Comparison of ENCODE assay signal across 8 mouse cellular contexts in the genomic region with DNA sequence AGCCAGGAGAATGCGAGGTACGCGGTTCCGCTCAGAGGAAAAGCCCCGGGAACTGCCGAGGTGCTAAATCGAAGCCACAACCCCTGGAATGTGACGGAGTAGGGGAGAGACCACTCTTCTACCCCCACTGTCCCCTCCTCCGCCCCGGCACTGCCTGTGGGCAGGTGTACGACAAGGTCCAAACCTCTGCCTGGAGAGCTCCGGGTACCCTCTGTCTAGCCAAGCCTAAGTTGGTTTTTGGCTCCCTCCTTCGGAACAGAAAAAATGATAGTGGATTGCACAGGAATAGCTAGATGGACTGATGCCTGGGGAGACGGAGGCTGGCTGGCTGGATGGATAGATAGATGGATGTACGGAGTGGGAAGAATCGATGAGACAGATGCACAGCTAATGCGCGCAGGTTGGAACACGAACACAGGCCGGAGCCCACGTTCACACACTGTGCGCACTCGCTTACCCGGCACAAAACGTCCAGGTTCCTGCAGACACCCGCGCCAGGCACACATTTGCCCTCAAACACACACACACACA. TPM values are rescaled to one million over a fixed set of nuclear protein-coding genes. Genes with fewer than 3 reads are reported as not detected.
DNase-seq lines count a peak whose midpoint lies in the region; ATAC-seq and TF ChIP-seq lines count a peak whose summit lies in the region.

No protein-coding gene starts in this region.

- peak; percentile 38 to 57 for DNase-seq in cerebellum, postnatal 14 days
- no peak for DNase-seq in cerebellum, adult 18-20 months
- peak; percentile 76 for DNase-seq in hindbrain, embryonic 10.5 days (ENCODE audit: low spot score)
- peak; percentile 65 to 67 for DNase-seq in layer of hippocampus, adult 8-10 months (ENCODE audit: low spot score in 2 of 2)
- peak; percentile 20 for DNase-seq in liver, postnatal 0 days
- DNase-seq in ovary, adult 18-20 months (ENCODE audit: low spot score), result peak; percentile 6
- no peak for DNase-seq in thymus, postnatal 10 days (ENCODE audit: low spot score in 2 of 2)

- peaks cover 39% of the 10 kb centered on the region for H3K4me1 ChIP-seq in forebrain, embryonic 12.5 days
- H3K4me1 ChIP-seq in hindbrain, embryonic 10.5 days (replicated peaks), result peaks cover 74% of the 10 kb centered on the region
- peaks cover 16% of the 10 kb centered on the region for H3K4me1 ChIP-seq in liver, postnatal 0 days (ENCODE audit: insufficient read depth)

- no peak for TF ChIP-seq EP300 in liver, postnatal 0 days (IDR thresholded peaks at IDR 0.05; ENCODE audit: low read depth)

- peaks cover 6% of the 10 kb centered on the region; the same call in 1 of the 2 replicates for H3K27me3 ChIP-seq in forebrain, embryonic 12.5 days
- peaks cover 18% of the 10 kb centered on the region for H3K27me3 ChIP-seq in hindbrain, embryonic 10.5 days (ENCODE audit: insufficient read depth, poor library complexity, severe bottlenecking)
- peaks cover 43% of the 10 kb centered on the region for H3K27me3 ChIP-seq in liver, postnatal 0 days (ENCODE audit: insufficient read depth, low read length)

- H3K9me3 ChIP-seq in forebrain, embryonic 12.5 days, result no peaks in the 10 kb centered on the region
- no peaks in the 10 kb centered on the region for H3K9me3 ChIP-seq in hindbrain, embryonic 10.5 days
- H3K9me3 ChIP-seq in liver, postnatal 0 days (ENCODE audit: low read length), result no peaks in the 10 kb centered on the region

- H3K27ac ChIP-seq in forebrain, embryonic 12.5 days, result peak overlapping the region; percentile 95
- H3K27ac ChIP-seq in hindbrain, embryonic 10.5 days, result peak overlapping the region; percentile 93
- no peak overlapping the region for H3K27ac ChIP-seq in liver, postnatal 0 days (ENCODE audit: low read depth)

- peak overlapping the region; percentile 88 for H3K9ac ChIP-seq in forebrain, embryonic 12.5 days
- no peak overlapping the region for H3K9ac ChIP-seq in liver, postnatal 0 days (replicated peaks)

- peak overlapping the region; percentile 78 for H3K4me3 ChIP-seq in forebrain, embryonic 12.5 days (replicated peaks)
- H3K4me3 ChIP-seq in hindbrain, embryonic 10.5 days, result peak overlapping the region; percentile 80
- peak overlapping the region; percentile 58 for H3K4me3 ChIP-seq in liver, postnatal 0 days (ENCODE audit: low read depth, low read length)

- H3K36me3 ChIP-seq in forebrain, embryonic 12.5 days (replicated peaks), result peaks cover 19% of the 10 kb centered on the region
- peaks cover 21% of the 10 kb centered on the region for H3K36me3 ChIP-seq in hindbrain, embryonic 10.5 days
- no peaks in the 10 kb centered on the region for H3K36me3 ChIP-seq in liver, postnatal 0 days (replicated peaks; ENCODE audit: insufficient read depth, low read length)

- H3K4me2 ChIP-seq in forebrain, embryonic 12.5 days, result peak overlapping the region; percentile 92
- peak overlapping the region; percentile 90 for H3K4me2 ChIP-seq in liver, postnatal 0 days (ENCODE audit: low read depth, low read length)

- peak; percentile 49 for TF ChIP-seq CTCF in liver, postnatal 0 days (IDR thresholded peaks at IDR 0.05; ENCODE audit: low read depth)

- WGBS in forebrain, embryonic 12.5 days, result under 1% methylated on average over 27 of the region's 27 CpGs
- WGBS in hindbrain, embryonic 10.5 days, result under 1% methylated on average over 27 of the region's 27 CpGs
- 2% methylated on average over 27 of the region's 27 CpGs for WGBS in liver, postnatal 0 days (ENCODE audit: insufficient replicate concordance)

- peak; percentile 24; the same call in 1 of the 2 replicates for ATAC-seq in forebrain, embryonic 12.5 days (ENCODE audit: low FRiP score)
- no peak for ATAC-seq in liver, postnatal 0 days

RNA-seq across cellular contexts. Expression of a gene that starts 1.4 kb away (rescaled TPM):
- polyA plus RNA-seq in forebrain, embryonic 12.5 days (2016; fragmentation: Nextera tagmentation; extraction: Ambion mirVana), result 56.2 and 58.4 TPM in 2 replicates
- polyA plus RNA-seq in hindbrain, embryonic 10.5 days (2016; fragmentation: Nextera tagmentation; extraction: Ambion mirVana), result 25.4 and 30.4 TPM in 2 replicates
- total RNA-seq in layer of hippocampus, adult 8-10 months (2022), result 100 to 1,000 TPM; 267 to 285 (median 281) TPM
- 0.34 and 0.51 TPM in 2 replicates for polyA plus RNA-seq in liver, postnatal 0 days (2015; fragmentation: Nextera tagmentation; extraction: Ambion mirVana)

Comparison
In these comparisons a context has a peak if more than half of its experiments do, and no peak if none do; other contexts are left out.
1. DNase-seq: peak in cerebellum, postnatal 14 days (2 of 2), hindbrain, embryonic 10.5 days (single experiment), layer of hippocampus, adult 8-10 months (2 of 2), liver, postnatal 0 days (single experiment) and ovary, adult 18-20 months (single experiment); none in cerebellum, adult 18-20 months (0 of 2) and thymus, postnatal 10 days (0 of 2).
2. RNA of a gene that starts 1.4 kb away (polyA plus RNA-seq): 56.2 to 58.4 TPM in forebrain, embryonic 12.5 days and 25.4 to 30.4 TPM in hindbrain, embryonic 10.5 days; 0.34 to 0.51 TPM in liver, postnatal 0 days; every median in the first group is over 10 times any median in the second.
3. Peak in every context shown above with its lines, with median percentiles within 50 percentile points of each other: H3K4me3 ChIP-seq.